Mouse (Mus musculus): ENCODE results near the gene Gfra1. TPM values are rescaled to one million over a fixed set of nuclear protein-coding genes. Genes with fewer than 3 reads are reported as not detected.

Gfra1 gene
- total and polyA plus RNA-seq, 3 experiments: not detected

GRCm38 (mm10) chr19:58454261-58455060 lies 1.2 kb downstream of the Gfra1 start:
- no peak overlapping the region for H3K4me2 ChIP-seq (ENCODE audit: insufficient read depth, low read depth, poor library complexity, severe bottlenecking)
- H3K79me2 ChIP-seq (replicated peaks; ENCODE audit: control insufficient read depth, extremely low read depth, insufficient read depth, poor library complexity, severe bottlenecking): no peaks in the 10 kb centered on the region
- H3K4me3 ChIP-seq (replicated peaks in 1 of 3; ENCODE audit: low read depth in 2 of 3, low read length in 2 of 3, poor library complexity in 1 of 3): no peak overlapping the region
- peaks cover 22% of the 10 kb centered on the region for H3K9me3 ChIP-seq (replicated peaks; ENCODE audit: low read length)
- 0 out of 4 replicates have a peak, but pooled peaks cover 0 to 5% of the 10 kb centered on the region in 2 experiments for H3K4me1 ChIP-seq (ENCODE audit: control insufficient read depth in 1 of 2, insufficient read depth in 2 of 2)
- no peak overlapping the region for H3K9ac ChIP-seq (ENCODE audit: insufficient read depth, low read depth)
- dilution Hi-C loops (cut with MboI; ENCODE audit: extremely low pct_ligation_motif_present, extremely low pct_unique_long_range_greater_than_20kb, low sequenced_read_pairs) (no loop called here), in situ Hi-C loops (cut with MboI; ENCODE audit: low pct_ligation_motif_present, low pct_unique_long_range_greater_than_20kb, low sequenced_read_pairs) (loop anchor here (25.0 kb wide), 1 partner anchor 392 kb away; no protein-coding TSS in a partner anchor)
- no peak for TF ChIP-seq USF1 (IDR thresholded peaks at IDR 0.05; ENCODE audit: low read depth, low read length)
- TF ChIP-seq HCFC1 (IDR thresholded peaks at IDR 0.05; ENCODE audit: low read depth, low read length): no peak
- TF ChIP-seq NELFE (IDR thresholded peaks at IDR 0.05; ENCODE audit: low read depth, low read length): no peak
- no peak for TF ChIP-seq MAFK (IDR thresholded peaks at IDR 0.05; ENCODE audit: insufficient replicate concordance, low read length)
- no peak for TF ChIP-seq KAT2A (IDR thresholded peaks at IDR 0.05; ENCODE audit: insufficient replicate concordance, low read length)
- no peak for TF ChIP-seq TCF12 (IDR thresholded peaks at IDR 0.05; ENCODE audit: low read depth, low read length)
- no peak for TF ChIP-seq ZNF384 (IDR thresholded peaks at IDR 0.05; ENCODE audit: low read depth, low read length)
- no peak for TF ChIP-seq PAX5 (IDR thresholded peaks at IDR 0.05; ENCODE audit: low read length)
- no peak for TF ChIP-seq MYC (IDR thresholded peaks at IDR 0.05; ENCODE audit: low read depth, low read length)
- no peak for DNase-seq (ENCODE audit: extremely low read depth)
- H3K27me3 ChIP-seq (replicated peaks): peaks cover 3% of the 10 kb centered on the region
- no peak overlapping the region for H3K27ac ChIP-seq (ENCODE audit: insufficient read depth, low read depth)
- H3K36me3 ChIP-seq (replicated peaks in 1 of 2; ENCODE audit: control insufficient read depth in 1 of 2, insufficient read depth in 1 of 2, low read length in 1 of 2): no peaks in the 10 kb centered on the region

GRCm38 (mm10) chr19:58453581-58453980 lies 2.1 kb downstream of the Gfra1 start:
- H3K9ac ChIP-seq (ENCODE audit: insufficient read depth, low read depth): no peak overlapping the region
- in situ Hi-C loops (cut with MboI; ENCODE audit: low pct_ligation_motif_present, low pct_unique_long_range_greater_than_20kb, low sequenced_read_pairs) (loop anchor here (25.0 kb wide), 1 partner anchor 391 kb away; no protein-coding TSS in a partner anchor), dilution Hi-C loops (cut with MboI; ENCODE audit: extremely low pct_ligation_motif_present, extremely low pct_unique_long_range_greater_than_20kb, low sequenced_read_pairs) (no loop called here)
- H3K9me3 ChIP-seq (replicated peaks; ENCODE audit: low read length): peaks cover 22% of the 10 kb centered on the region
- no peaks in the 10 kb centered on the region for H3K36me3 ChIP-seq (replicated peaks in 1 of 2; ENCODE audit: control insufficient read depth in 1 of 2, insufficient read depth in 1 of 2, low read length in 1 of 2)
- no peak for TF ChIP-seq JUND (conservative IDR thresholded peaks at IDR 0.05; ENCODE audit: low read depth, low read length)
- TF ChIP-seq NRF1 (IDR thresholded peaks at IDR 0.05; ENCODE audit: low read depth, low read length): no peak
- TF ChIP-seq JUN (IDR thresholded peaks at IDR 0.05; ENCODE audit: insufficient read depth, low read depth, low read length): no peak
- TF ChIP-seq CHD1 (IDR thresholded peaks at IDR 0.05; ENCODE audit: low read depth, low read length): no peak
- no peak for TF ChIP-seq MXI1 (IDR thresholded peaks at IDR 0.05; ENCODE audit: low read depth, low read length)
- TF ChIP-seq POLR2AphosphoS2 (IDR thresholded peaks at IDR 0.05; ENCODE audit: low read depth, low read length): no peak
- no peak for TF ChIP-seq SMC3 (IDR thresholded peaks at IDR 0.05; ENCODE audit: low read depth, low read length)
- no peak for TF ChIP-seq ELF1 (IDR thresholded peaks at IDR 0.05; ENCODE audit: low read depth, low read length)
- H3K4me1 ChIP-seq (ENCODE audit: control insufficient read depth in 1 of 2, insufficient read depth in 2 of 2): 0 out of 4 replicates have a peak, but pooled peaks cover 0 to 5% of the 10 kb centered on the region in 2 experiments
- no peak for DNase-seq (ENCODE audit: extremely low read depth)
- H3K27me3 ChIP-seq (replicated peaks): peaks cover 3% of the 10 kb centered on the region
- H3K27ac ChIP-seq (ENCODE audit: insufficient read depth, low read depth): no peak overlapping the region
- no peak overlapping the region for H3K4me3 ChIP-seq (replicated peaks in 1 of 3; ENCODE audit: low read depth in 2 of 3, low read length in 2 of 3, poor library complexity in 1 of 3)
- no peaks in the 10 kb centered on the region for H3K79me2 ChIP-seq (replicated peaks; ENCODE audit: control insufficient read depth, extremely low read depth, insufficient read depth, poor library complexity, severe bottlenecking)
- H3K4me2 ChIP-seq (ENCODE audit: insufficient read depth, low read depth, poor library complexity, severe bottlenecking): no peak overlapping the region
